Mouse (Mus musculus) midbrain, embryonic 16.5 days (tissue): ENCODE results near the gene Rhot1. TPM values are rescaled to one million over a fixed set of nuclear protein-coding genes. Genes with fewer than 3 reads are reported as not detected.
"Not testable (repeated sequence)": the region's sequence is repeated elsewhere in the genome, so short reads cannot be mapped to it uniquely, and the experiment has no call there.

Experiments used
- ATAC-seq: fragments of 200-750 bp; cut with Nextera tagmentation; 2 replicates; pipeline ENCODE4 v1.8.0; 2017; ENCODE audit warnings: moderate TSS enrichment
- H3K27ac ChIP-seq: fragments of 300-500 bp; sonication (generic); 2 replicates; pipeline ENCODE4 v1.5.1; 2014; ENCODE audit warnings: mild to moderate bottlenecking, low read length, mixed read lengths
- H3K27me3 ChIP-seq: fragments of 300-500 bp; sonication (generic); 2 replicates; pipeline ENCODE4 v1.6.1; 2014; ENCODE audit warnings: low read depth, low read length, mixed read lengths; ENCODE audit not compliant: control insufficient read depth, insufficient read depth
- H3K36me3 ChIP-seq: fragments of 300-500 bp; sonication (generic); 2 replicates; pipeline ENCODE4 v1.6.1; 2014; ENCODE audit warnings: mild to moderate bottlenecking, low read length, moderate library complexity, mixed read lengths; ENCODE audit not compliant: control insufficient read depth, insufficient read depth
- H3K4me1 ChIP-seq: fragments of 300-500 bp; sonication (generic); 2 replicates; pipeline ENCODE4 v1.6.1; 2014; ENCODE audit warnings: mild to moderate bottlenecking, low read length, mixed read lengths; ENCODE audit not compliant: control insufficient read depth, insufficient read depth
- H3K4me2 ChIP-seq: fragments of 300-500 bp; sonication (generic); 2 replicates; pipeline ENCODE4 v1.6.1; 2014; ENCODE audit warnings: mild to moderate bottlenecking, low read length, mixed read lengths
- H3K4me3 ChIP-seq: fragments of 300-500 bp; sonication (generic); 2 replicates; pipeline ENCODE4 v1.5.1; 2014; ENCODE audit warnings: low read depth, mild to moderate bottlenecking, low read length, moderate library complexity, mixed read lengths
- H3K9ac ChIP-seq: fragments of 300-500 bp; sonication (generic); 2 replicates; pipeline ENCODE4 v1.6.1; 2014; ENCODE audit warnings: low read depth, low read length, mixed read lengths
- H3K9me3 ChIP-seq: fragments of 300-500 bp; sonication (generic); replicated peaks from 2 replicates; pipeline ENCODE4 v1.6.1; 2014; ENCODE audit warnings: mild to moderate bottlenecking, low read length, mixed read lengths; ENCODE audit not compliant: control insufficient read depth, poor library complexity, severe bottlenecking
- WGBS: fragments of 180-500 bp; shearing (Covaris S2); extraction: QIAGEN DNeasy Blood & Tissue Kit; methylation state at CpG from one replicate; pipeline ENCODE4 v1.1.7; 2014; 5-methylcytosine and 5-hydroxymethylcytosine counted together
- polyA plus RNA-seq: library from polyadenylated mRNA; unstranded; fragments of >200 nt; fragmentation: Nextera tagmentation; extraction: Ambion mirVana; gene quantifications from 2 replicates; pipeline ENCODE4 v1.2.1, GENCODE M21; 2015

The Rhot1 gene
- polyA plus RNA-seq, 1 experiment from 2014 or later, result 70.1 TPM

DNA sequence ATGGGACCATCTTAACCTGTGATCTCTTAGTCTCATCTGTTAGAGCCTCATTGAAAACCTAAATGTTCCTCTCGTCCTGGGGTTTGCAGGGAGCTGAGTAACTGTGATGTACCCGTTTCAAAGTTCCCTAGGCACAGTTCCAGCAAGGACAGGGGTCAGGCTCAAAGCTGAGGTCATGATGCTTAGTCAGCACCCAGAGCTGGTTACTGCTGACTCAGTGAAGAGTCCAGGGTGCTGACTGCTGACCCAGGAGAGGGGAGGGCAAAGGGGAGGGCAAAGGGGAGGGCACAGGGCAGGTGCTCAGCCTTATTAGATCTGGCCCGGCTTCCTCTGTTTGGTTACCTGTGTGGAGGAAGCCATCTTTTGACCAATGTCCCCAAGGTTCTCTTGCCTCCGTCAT is 36.9 kb upstream of the Rhot1 start:
- ATAC-seq, result no peak
- Histone ChIP-seq H3K9ac (no peak overlapping the region), H3K36me3 (no peaks in the 10 kb centered on the region), H3K4me3 (no peak overlapping the region), H3K9me3 (no peaks in the 10 kb centered on the region), H3K4me1 (no peaks in the 10 kb centered on the region), H3K27me3 (no peaks in the 10 kb centered on the region), H3K4me2 (no peak overlapping the region), H3K27ac (no peak overlapping the region)
- 73% methylated on average over 4 of the region's 4 CpGs for WGBS

DNA sequence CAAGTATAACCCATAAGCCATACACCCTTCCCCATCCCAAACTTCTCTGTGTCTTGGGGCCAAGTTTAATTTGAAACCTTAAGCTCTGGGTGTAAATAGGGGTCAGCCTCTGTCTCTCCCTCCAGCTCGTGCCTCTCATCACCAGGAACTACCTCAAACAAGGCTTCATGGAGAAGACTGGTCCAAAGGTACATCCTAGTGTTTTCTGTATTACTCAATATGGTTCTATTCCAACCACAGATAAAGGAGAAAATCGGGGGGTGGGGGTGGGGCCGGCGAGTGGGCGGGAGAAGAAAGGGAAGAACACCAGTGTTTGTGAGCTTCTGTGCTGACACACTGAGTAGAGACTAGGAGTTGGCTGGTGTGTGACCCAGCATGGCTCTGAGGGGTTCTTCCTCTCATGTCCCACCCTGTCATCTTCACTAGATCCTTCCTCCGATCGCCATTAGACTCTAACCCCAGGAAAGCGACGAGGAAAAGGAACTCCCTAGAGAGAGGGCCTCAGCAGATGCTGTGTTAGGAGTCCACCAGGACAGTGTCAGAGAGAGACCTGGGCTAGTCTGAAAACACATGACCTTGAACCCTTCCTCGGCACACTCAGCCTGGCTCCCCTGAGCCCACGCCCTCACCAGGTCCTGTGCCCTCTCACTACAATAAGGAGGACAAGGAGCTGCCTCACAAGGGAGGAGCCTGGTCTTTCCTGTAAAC is 34.7 kb upstream of the Rhot1 start:
- ATAC-seq, result no peak
- no peak overlapping the region for H3K27ac ChIP-seq
- 82% methylated on average over 11 of the region's 11 CpGs for WGBS
- H3K4me3 ChIP-seq, result no peak overlapping the region
- no peaks in the 10 kb centered on the region for H3K27me3 ChIP-seq
- H3K4me1 ChIP-seq, result no peaks in the 10 kb centered on the region
- H3K4me2 ChIP-seq, result no peak overlapping the region
- H3K36me3 ChIP-seq, result no peaks in the 10 kb centered on the region
- H3K9me3 ChIP-seq, result no peaks in the 10 kb centered on the region
- H3K9ac ChIP-seq, result no peak overlapping the region

DNA sequence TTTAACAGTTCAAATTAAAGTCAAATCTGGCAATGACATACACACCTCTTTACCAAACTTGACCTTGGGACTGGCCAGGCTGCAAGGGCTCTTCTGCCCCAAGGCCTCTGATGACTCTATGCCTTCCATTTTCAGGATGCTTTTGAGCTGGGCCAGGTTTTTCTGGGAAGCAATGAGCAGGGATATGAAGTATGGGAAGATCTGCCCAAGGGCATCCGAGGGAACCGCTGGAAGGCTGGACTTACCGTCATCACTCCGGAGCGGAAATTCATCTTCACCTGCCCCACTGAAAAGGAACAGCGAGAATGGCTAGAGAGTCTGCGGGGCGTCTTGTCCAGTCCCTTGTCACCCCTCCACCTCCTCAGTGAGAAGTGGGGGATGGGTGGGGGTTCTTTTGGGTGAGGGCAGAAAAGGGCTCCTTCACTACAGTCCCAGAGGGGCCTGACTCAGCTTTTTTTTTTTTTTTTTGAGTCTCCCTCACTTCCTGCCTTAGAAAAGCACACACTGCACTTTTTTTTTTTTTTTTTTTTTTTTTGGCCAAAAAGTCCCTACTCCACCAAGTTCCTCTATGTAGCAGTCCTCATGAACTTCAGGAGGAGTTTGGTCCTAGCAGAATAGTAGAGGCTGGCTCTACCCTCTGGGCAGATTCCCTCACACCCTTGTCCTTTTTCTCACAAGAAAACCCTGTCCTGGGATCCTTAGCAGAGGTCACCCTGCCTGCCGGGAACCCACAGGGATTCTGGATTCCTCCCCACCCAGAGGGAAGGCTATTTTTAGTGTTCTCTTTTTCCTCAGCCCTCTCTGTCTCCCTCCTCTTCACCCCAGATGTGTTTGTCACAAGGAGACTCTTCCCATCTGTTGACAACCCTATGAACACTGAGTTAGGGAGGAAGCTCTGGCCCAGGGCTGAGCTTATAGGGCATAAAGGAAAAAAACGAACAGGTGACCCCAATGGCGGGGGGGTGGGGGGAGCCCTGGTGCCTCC is 31.6 kb upstream of the Rhot1 start:
- Histone ChIP-seq H3K4me2 (no peak overlapping the region), H3K27ac (no peak overlapping the region), H3K9me3 (no peaks in the 10 kb centered on the region), H3K36me3 (no peaks in the 10 kb centered on the region), H3K4me1 (no peaks in the 10 kb centered on the region), H3K9ac (no peak overlapping the region), H3K27me3 (no peaks in the 10 kb centered on the region), H3K4me3 (no peak overlapping the region)
- no peak for ATAC-seq
- 83% methylated on average over 11 of the region's 11 CpGs for WGBS

DNA sequence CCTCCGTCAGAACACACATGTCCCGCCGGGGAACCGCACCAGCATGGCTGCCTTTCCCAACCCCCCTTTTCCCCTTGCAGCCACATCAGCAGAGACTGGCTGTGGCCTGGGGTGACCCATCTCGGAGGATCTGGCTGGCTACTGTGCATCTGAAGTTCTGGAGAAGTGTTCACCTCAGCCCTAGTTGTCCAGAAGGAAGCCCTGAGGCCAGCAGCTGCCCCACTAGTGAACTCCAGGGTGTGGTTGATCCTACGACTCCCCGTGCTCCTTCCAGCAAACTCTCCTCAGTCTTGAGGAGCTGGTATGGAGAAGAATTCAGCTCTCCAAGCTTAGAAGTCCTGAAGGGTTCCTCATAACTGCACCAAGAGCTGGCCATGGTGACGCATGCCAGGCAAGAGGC is 30.5 kb upstream of the Rhot1 start:
- no peak for ATAC-seq
- no peaks in the 10 kb centered on the region for H3K36me3 ChIP-seq
- WGBS, result 90% methylated on average over 8 of the region's 8 CpGs

DNA sequence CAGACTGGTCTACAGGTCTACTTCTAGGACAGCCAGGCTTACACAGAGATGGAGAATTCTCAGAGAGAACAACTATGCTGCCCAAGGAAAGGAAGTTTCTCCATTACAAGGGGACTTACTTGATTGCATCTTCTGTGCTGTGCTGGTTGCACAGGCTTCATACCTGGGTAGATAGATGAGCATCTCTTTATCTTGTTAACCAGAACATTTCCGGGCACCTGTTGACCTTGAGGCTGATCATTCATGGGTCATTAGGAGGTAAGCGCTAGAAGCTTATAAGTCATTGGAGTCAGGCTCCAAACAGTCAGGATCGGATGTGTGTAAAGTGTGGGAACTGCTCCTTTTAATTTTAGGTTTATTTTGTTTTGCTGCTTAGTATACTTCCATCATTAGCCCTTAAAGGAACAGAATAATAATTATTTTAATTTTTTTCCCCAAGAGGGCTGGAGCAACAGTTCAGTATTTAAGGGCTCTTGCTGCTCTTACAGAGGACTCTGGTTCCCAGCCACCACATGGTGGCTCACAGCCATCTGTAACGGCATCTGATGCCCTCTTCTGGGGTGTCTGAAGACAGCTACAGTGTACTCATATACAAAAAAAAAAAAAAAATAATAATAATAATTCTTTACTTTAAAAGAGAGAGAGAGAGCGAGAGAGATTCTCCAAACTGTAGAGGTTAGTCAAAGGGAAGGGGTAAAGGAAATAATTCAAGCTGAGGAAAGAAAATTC is 27.6 kb upstream of the Rhot1 start:
- H3K9ac ChIP-seq, result no peak overlapping the region
- no peaks in the 10 kb centered on the region for H3K4me1 ChIP-seq
- no peaks in the 10 kb centered on the region for H3K27me3 ChIP-seq
- no peaks in the 10 kb centered on the region for H3K36me3 ChIP-seq
- no peak overlapping the region for H3K4me3 ChIP-seq
- H3K4me2 ChIP-seq, result no peak overlapping the region
- no peak for ATAC-seq
- 77% methylated on average over 5 of the region's 5 CpGs for WGBS
- H3K27ac ChIP-seq, result no peak overlapping the region
- H3K9me3 ChIP-seq, result no peaks in the 10 kb centered on the region

More for the DNA sequence above, 30.5 kb upstream of the Rhot1 start:
- Histone ChIP-seq H3K9me3 (no peaks in the 10 kb centered on the region), H3K4me3 (no peak overlapping the region), H3K27me3 (no peaks in the 10 kb centered on the region), H3K4me1 (no peaks in the 10 kb centered on the region), H3K27ac (no peak overlapping the region), H3K4me2 (no peak overlapping the region), H3K9ac (no peak overlapping the region)

DNA sequence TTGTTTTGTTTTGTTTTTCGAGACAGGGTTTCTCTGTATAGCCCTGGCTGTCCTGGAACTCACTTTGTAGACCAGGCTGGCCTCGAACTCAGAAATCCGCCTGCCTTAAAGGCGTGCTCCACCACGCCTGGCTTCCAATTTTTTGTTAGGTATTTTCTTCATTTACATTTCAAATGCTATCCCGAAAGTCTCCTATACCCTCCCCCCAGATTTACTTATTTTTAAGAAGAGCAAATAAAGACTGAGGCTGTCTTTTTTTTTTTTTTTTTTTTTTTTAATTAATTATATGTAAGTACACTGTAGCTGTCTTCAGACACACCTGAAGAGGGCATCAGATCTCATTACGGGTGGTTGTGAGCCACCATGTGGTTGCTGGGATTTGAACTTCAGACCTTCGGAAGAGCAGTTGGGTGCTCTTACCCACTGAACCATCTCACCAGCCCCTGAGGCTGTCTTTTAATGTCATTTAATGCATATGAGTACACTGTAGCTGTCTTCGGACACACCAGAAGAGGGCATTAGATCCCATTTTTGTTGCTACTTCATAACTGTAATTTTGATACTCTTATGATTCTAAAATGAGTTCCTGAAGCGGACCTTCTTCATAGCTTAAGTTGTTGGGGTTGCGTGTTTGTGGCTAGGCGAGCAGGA is 25.6 kb upstream of the Rhot1 start:
- Histone ChIP-seq H3K9ac (peak overlapping the region; percentile 71; the same call in 1 of the 2 replicates), H3K4me2 (peak overlapping the region; percentile 69), H3K4me3 (peak overlapping the region; percentile 50)
- H3K27me3 ChIP-seq, H3K9me3 ChIP-seq, H3K36me3 ChIP-seq, H3K27ac ChIP-seq, H3K4me1 ChIP-seq, ATAC-seq: not testable (repeated sequence)
- 43% methylated on average over 12 of the region's 12 CpGs for WGBS

DNA sequence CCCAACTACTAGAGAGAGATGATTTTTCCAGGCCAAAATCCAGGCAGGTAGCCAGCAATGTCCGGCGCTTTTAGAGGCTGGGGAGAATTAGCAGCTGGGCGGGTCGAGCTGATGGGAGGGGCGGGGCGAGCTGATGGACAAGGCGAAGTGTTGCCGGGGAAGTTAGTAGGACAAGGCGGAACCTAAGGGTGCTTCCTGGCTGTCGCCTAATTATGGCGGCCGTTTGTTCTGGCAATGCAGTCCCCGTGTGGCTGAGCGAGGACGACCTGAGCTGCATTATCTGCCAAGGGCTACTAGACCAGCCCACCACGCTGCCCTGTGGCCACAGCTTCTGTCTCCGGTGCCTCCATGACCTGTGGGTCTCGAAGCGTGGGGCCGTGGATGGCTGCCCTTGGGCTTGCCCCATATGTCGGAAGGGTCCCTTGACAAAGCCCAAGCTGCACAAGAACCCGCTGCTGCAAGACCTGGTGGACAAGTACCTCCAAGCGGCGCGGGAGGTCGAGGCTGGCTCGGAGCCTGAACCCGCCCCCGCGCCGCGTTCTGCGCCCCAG is 25.0 kb upstream of the Rhot1 start, which contains the start of gene Rnf135:
Gene Rnf135, plus strand, starts transcription at position 147 of the 551 bp plus-strand sequence.
- no peaks in the 10 kb centered on the region for H3K27me3 ChIP-seq
- peak within 1 kb of the TSS; percentile 50 for H3K4me3 ChIP-seq
- peak within 1 kb of the TSS; percentile 69 for H3K4me2 ChIP-seq
- ATAC-seq, result peak; percentile 39; the same call in 1 of the 2 replicates
- H3K9ac ChIP-seq, result peak within 1 kb of the TSS; percentile 71
- H3K36me3 ChIP-seq, result no peaks in the 10 kb centered on the region
- peak within 1 kb of the TSS; percentile 58; the same call in 1 of the 2 replicates for H3K27ac ChIP-seq
- H3K9me3 ChIP-seq, result no peaks in the 10 kb centered on the region
- WGBS, result 2% methylated on average over 33 of the region's 33 CpGs
- no peaks in the 10 kb centered on the region for H3K4me1 ChIP-seq

DNA sequence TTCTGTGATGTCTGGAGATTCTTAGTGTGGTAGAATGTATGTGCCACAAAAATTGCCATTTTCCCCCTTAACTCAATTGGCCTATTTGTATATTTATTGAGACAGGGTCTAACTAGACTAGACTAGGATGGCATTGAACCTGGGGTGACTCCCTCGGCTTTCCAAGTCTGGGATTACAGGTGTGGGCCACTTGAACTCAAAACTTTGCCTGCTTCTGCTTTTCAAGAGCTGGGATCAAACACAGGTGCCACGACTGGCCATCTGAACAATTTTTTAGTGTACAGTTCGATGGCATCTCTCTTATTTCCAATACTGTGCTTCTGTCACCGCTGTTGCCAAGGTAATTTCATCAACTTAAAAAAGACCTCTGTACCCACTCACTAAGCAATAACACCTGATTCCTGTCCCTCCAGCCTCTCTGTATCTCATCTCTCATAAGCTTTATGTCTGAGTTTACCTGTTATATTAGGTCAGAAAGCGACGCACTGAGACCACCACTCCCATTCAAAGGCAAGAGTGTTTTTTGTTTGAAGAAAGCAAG is 24.2 kb upstream of the Rhot1 start:
- H3K4me3 ChIP-seq, result no peak overlapping the region
- WGBS, result 90% methylated on average over 6 of the region's 6 CpGs
- H3K9me3 ChIP-seq, result no peaks in the 10 kb centered on the region
- no peak for ATAC-seq
- no peak overlapping the region for H3K27ac ChIP-seq
- no peaks in the 10 kb centered on the region for H3K27me3 ChIP-seq
- no peaks in the 10 kb centered on the region for H3K36me3 ChIP-seq
- no peaks in the 10 kb centered on the region for H3K4me1 ChIP-seq
- peak overlapping the region; percentile 69 for H3K4me2 ChIP-seq
- no peak overlapping the region for H3K9ac ChIP-seq
